Mouse (Mus musculus) megakaryocyte, embryonic 14.5 days (primary cell): Measurements from ENCODE around the gene Atp8b5.

ENCODE experiments used
- FLI1 ChIP-seq: IDR thresholded peaks from 2 replicates; pipeline ENCODE4 v1.6.1; 2012; ENCODE audit warnings: low read length, inconsistent platforms, mixed read lengths
- GATA1 ChIP-seq: IDR thresholded peaks from 3 replicates; pipeline ENCODE4 v1.6.1; 2012; ENCODE audit warnings: mixed read lengths, low read length, inconsistent platforms, borderline replicate concordance

DNA sequence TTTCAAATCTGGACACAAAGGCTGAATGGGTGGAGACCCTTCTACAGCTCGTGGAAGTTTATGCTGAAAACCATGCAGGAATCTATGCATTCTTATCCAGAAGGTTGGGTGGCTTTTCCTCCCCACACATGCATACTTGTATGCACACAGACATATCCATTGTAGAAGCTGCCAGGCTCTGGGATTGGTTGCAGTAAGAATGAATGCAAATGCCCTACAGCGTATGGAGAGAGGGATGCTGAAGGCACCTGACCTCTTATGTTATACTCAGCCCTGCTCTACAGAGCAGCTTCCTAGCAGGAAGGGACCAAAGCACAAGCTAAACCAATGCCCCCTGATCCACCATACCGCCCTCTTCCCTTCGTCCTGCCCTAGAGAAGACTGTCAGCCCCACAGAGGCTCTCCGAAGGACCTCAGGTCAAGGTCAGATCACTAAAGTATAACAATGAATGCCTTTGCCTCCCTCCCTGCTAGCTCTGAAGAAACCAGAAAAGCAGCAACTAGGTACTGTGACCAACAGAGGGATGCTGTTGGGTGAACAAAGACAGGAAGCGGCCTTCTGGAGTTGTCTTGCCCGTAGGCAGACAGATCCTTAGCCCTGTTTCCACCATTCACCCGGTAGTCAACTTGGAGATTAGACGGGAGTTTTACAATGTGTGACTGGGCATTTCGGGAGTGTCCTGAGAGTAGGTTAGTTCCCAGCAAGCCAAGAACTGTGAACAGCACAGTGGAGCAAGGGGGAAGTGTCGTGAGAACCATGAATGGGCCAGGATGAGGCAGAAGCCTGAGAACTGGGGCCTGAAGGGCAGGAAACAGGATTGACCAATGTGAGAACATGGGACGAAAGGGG is 140.3 kb downstream of the Atp8b5 start:
- TF ChIP-seq GATA1 (no peak), FLI1 (no peak)
